Mouse (Mus musculus): ENCODE data around the gene 0610010K14Rik. TPM values are rescaled to one million over a fixed set of nuclear protein-coding genes. Genes with fewer than 3 reads are reported as not detected.
A peak's percentile ranks its signal among the peaks of the same experiment; 100 is the strongest.

0610010K14Rik gene
- total and polyA plus RNA-seq, 3 experiments: 20.2 to 100 (median 64.9) TPM

- no peak for DNase-seq (ENCODE audit: low spot score)
- peaks cover 64% of the 10 kb centered on the region for H3K4me1 ChIP-seq (ENCODE audit: insufficient read depth, low read depth, low read length)
Measured at GRCm38 (mm10) chr11:70238591-70239440, 1.1 kb upstream of the 0610010K14Rik start.

GRCm38 (mm10) chr11:70236717-70237116 lies 997 bp downstream of the 0610010K14Rik start:
- H3K36me3 ChIP-seq (replicated peaks): peaks cover 34% of the 10 kb centered on the region
- no peaks in the 10 kb centered on the region for H3K27me3 ChIP-seq (ENCODE audit: insufficient read depth, low read length)
- ATAC-seq (ENCODE audit: extremely low read depth, insufficient number of reproducible peaks, low FRiP score, poor library complexity, severe bottlenecking): no peak
- H3K4me1 ChIP-seq (ENCODE audit: insufficient read depth, low read depth, low read length): peaks cover 75% of the 10 kb centered on the region
- no peak for TF ChIP-seq CTCF (IDR thresholded peaks at IDR 0.05; ENCODE audit: low read depth, low read length)
- no peak for TF ChIP-seq POLR2AphosphoS5 (IDR thresholded peaks at IDR 0.05; ENCODE audit: insufficient replicate concordance, low read depth, low read length)
- no peak for TF ChIP-seq GATA1 (IDR thresholded peaks at IDR 0.05; ENCODE audit: borderline replicate concordance, low read length)
- no peak for TF ChIP-seq GATA2 (IDR thresholded peaks at IDR 0.05; ENCODE audit: borderline replicate concordance, low read depth, low read length)
- TF ChIP-seq TAL1 (conservative IDR thresholded peaks at IDR 0.05; ENCODE audit: low read depth, low read length): no peak
- peak overlapping the region; percentile 90; the same call in 1 of the 2 replicates for H3K4me3 ChIP-seq (ENCODE audit: low read depth, low read length)
- no peaks in the 10 kb centered on the region for H3K9me3 ChIP-seq (replicated peaks)
- DNase-seq (ENCODE audit: low spot score): no peak

More at GRCm38 (mm10) chr11:70238591-70239440, 1.1 kb upstream of the 0610010K14Rik start:
- Histone ChIP-seq H3K27me3 (ENCODE audit: insufficient read depth, low read length) (peaks cover 6% of the 10 kb centered on the region; the same call in 1 of the 2 replicates), H3K4me3 (ENCODE audit: low read depth, low read length) (peak overlapping the region; percentile 90), H3K9me3 (replicated peaks) (no peaks in the 10 kb centered on the region), H3K36me3 (replicated peaks) (peaks cover 34% of the 10 kb centered on the region)
- TF ChIP-seq GATA2 (IDR thresholded peaks at IDR 0.05; ENCODE audit: borderline replicate concordance, low read depth, low read length) (no peak), GATA1 (IDR thresholded peaks at IDR 0.05; ENCODE audit: borderline replicate concordance, low read length) (no peak), POLR2AphosphoS5 (IDR thresholded peaks at IDR 0.05; ENCODE audit: insufficient replicate concordance, low read depth, low read length) (no peak), TAL1 (conservative IDR thresholded peaks at IDR 0.05; ENCODE audit: low read depth, low read length) (no peak), CTCF (IDR thresholded peaks at IDR 0.05; ENCODE audit: low read depth, low read length) (no peak)
- no peak for ATAC-seq (ENCODE audit: extremely low read depth, insufficient number of reproducible peaks, low FRiP score, poor library complexity, severe bottlenecking)

- H3K4me3 ChIP-seq (ENCODE audit: low read depth, low read length): no peak overlapping the region
- H3K36me3 ChIP-seq (replicated peaks): peaks cover 34% of the 10 kb centered on the region
- DNase-seq (ENCODE audit: low spot score): no peak
- H3K4me1 ChIP-seq (ENCODE audit: insufficient read depth, low read depth, low read length): peaks cover 74% of the 10 kb centered on the region
- H3K9me3 ChIP-seq (replicated peaks): no peaks in the 10 kb centered on the region
- no peak for ATAC-seq (ENCODE audit: extremely low read depth, insufficient number of reproducible peaks, low FRiP score, poor library complexity, severe bottlenecking)
- peaks cover under 1% of the 10 kb centered on the region; the same call in 1 of the 2 replicates for H3K27me3 ChIP-seq (ENCODE audit: insufficient read depth, low read length)
- TF ChIP-seq GATA2 (IDR thresholded peaks at IDR 0.05; ENCODE audit: borderline replicate concordance, low read depth, low read length) (no peak), POLR2AphosphoS5 (IDR thresholded peaks at IDR 0.05; ENCODE audit: insufficient replicate concordance, low read depth, low read length) (no peak), TAL1 (conservative IDR thresholded peaks at IDR 0.05; ENCODE audit: low read depth, low read length) (no peak), GATA1 (IDR thresholded peaks at IDR 0.05; ENCODE audit: borderline replicate concordance, low read length) (no peak), CTCF (IDR thresholded peaks at IDR 0.05; ENCODE audit: low read depth, low read length) (no peak)
Measured at GRCm38 (mm10) chr11:70235254-70235900, 2.3 kb downstream of the 0610010K14Rik start.

- TF ChIP-seq TAL1 (conservative IDR thresholded peaks at IDR 0.05; ENCODE audit: low read depth, low read length): no peak
- TF ChIP-seq POLR2AphosphoS5 (IDR thresholded peaks at IDR 0.05; ENCODE audit: insufficient replicate concordance, low read depth, low read length): no peak
- no peak for TF ChIP-seq GATA1 (IDR thresholded peaks at IDR 0.05; ENCODE audit: borderline replicate concordance, low read length)
- no peak for TF ChIP-seq GATA2 (IDR thresholded peaks at IDR 0.05; ENCODE audit: borderline replicate concordance, low read depth, low read length)
- no peak for TF ChIP-seq CTCF (IDR thresholded peaks at IDR 0.05; ENCODE audit: low read depth, low read length)
- no peak for ATAC-seq (ENCODE audit: extremely low read depth, insufficient number of reproducible peaks, low FRiP score, poor library complexity, severe bottlenecking)
- Histone ChIP-seq H3K36me3 (replicated peaks) (peaks cover 34% of the 10 kb centered on the region), H3K4me1 (ENCODE audit: insufficient read depth, low read depth, low read length) (peaks cover 77% of the 10 kb centered on the region), H3K27me3 (ENCODE audit: insufficient read depth, low read length) (peaks cover 9% of the 10 kb centered on the region), H3K9me3 (replicated peaks) (no peaks in the 10 kb centered on the region), H3K4me3 (ENCODE audit: low read depth, low read length) (no peak overlapping the region)
- no peak for DNase-seq (ENCODE audit: low spot score)
Measured at GRCm38 (mm10) chr11:70234497-70234896, 3.2 kb downstream of the 0610010K14Rik start.

GRCm38 (mm10) chr11:70234037-70234436 lies 3.7 kb downstream of the 0610010K14Rik start:
- Histone ChIP-seq H3K27me3 (ENCODE audit: insufficient read depth, low read length) (peaks cover 14% of the 10 kb centered on the region), H3K4me1 (ENCODE audit: insufficient read depth, low read depth, low read length) (peaks cover 79% of the 10 kb centered on the region), H3K9me3 (replicated peaks) (no peaks in the 10 kb centered on the region), H3K4me3 (ENCODE audit: low read depth, low read length) (no peak overlapping the region), H3K36me3 (replicated peaks) (peaks cover 34% of the 10 kb centered on the region)
- TF ChIP-seq POLR2AphosphoS5 (IDR thresholded peaks at IDR 0.05; ENCODE audit: insufficient replicate concordance, low read depth, low read length) (no peak), GATA2 (IDR thresholded peaks at IDR 0.05; ENCODE audit: borderline replicate concordance, low read depth, low read length) (no peak), CTCF (IDR thresholded peaks at IDR 0.05; ENCODE audit: low read depth, low read length) (no peak), TAL1 (conservative IDR thresholded peaks at IDR 0.05; ENCODE audit: low read depth, low read length) (no peak), GATA1 (IDR thresholded peaks at IDR 0.05; ENCODE audit: borderline replicate concordance, low read length) (no peak)
- ATAC-seq (ENCODE audit: extremely low read depth, insufficient number of reproducible peaks, low FRiP score, poor library complexity, severe bottlenecking) (no peak), DNase-seq (ENCODE audit: low spot score) (no peak)

GRCm38 (mm10) chr11:70233016-70233415 lies 4.7 kb downstream of the 0610010K14Rik start:
- Histone ChIP-seq H3K4me3 (ENCODE audit: low read depth, low read length) (no peak overlapping the region; the same call in 1 of the 2 replicates), H3K9me3 (replicated peaks) (no peaks in the 10 kb centered on the region), H3K27me3 (ENCODE audit: insufficient read depth, low read length) (peaks cover 24% of the 10 kb centered on the region), H3K4me1 (ENCODE audit: insufficient read depth, low read depth, low read length) (peaks cover 75% of the 10 kb centered on the region), H3K36me3 (replicated peaks) (peaks cover 31% of the 10 kb centered on the region)
- no peak for ATAC-seq (ENCODE audit: extremely low read depth, insufficient number of reproducible peaks, low FRiP score, poor library complexity, severe bottlenecking)
- TF ChIP-seq GATA1 (IDR thresholded peaks at IDR 0.05; ENCODE audit: borderline replicate concordance, low read length) (no peak), GATA2 (IDR thresholded peaks at IDR 0.05; ENCODE audit: borderline replicate concordance, low read depth, low read length) (no peak)
- no peak for DNase-seq (ENCODE audit: low spot score)
